In the genomic region with DNA sequence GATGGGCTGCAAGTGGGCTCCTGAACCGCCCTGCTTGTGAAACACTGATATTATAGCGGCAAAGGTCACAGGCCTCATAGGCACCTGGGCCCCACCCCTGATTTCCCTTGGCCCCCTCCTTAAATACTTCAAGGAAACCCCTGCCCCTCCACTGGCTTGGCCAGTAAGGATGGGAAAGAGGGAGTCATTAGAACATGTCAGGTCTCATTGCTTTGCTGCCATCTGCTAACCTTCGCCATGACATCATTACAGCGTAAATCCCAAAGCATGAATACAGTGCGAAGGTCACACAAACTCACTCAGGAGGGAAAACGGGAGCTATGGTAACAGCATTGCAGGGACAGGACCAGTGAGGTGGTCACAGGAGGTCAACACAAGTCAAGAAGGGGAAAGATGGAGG, we compare ENCODE assay signal across 20 mouse cellular contexts. TPM values are rescaled to one million over a fixed set of nuclear protein-coding genes. Genes with fewer than 3 reads are reported as not detected.
A peak's percentile ranks its signal among the peaks of the same experiment; 100 is the strongest.
DNase-seq lines count a peak whose midpoint lies in the region; ATAC-seq and TF ChIP-seq lines count a peak whose summit lies in the region.
"Had no signal": no experiment of that assay in that cellular context is flagged by ENCODE, and none has a peak within 500 bp of the region (broad histone marks: within the 10 kb centered on the region; RNA-seq: fewer than 3 reads in every experiment).

No protein-coding gene starts in this region.

- no peak overlapping the region for H3K27ac ChIP-seq in forebrain, embryonic 11.5 days (ENCODE audit: low read depth, low read length)
- H3K27ac ChIP-seq in forebrain, postnatal 0 days (ENCODE audit: low read depth, low read length), result no peak overlapping the region
- H3K27ac ChIP-seq in embryonic facial prominence, embryonic 14.5 days (replicated peaks; ENCODE audit: low read depth, low read length), result no peak overlapping the region
- no peak overlapping the region for H3K27ac ChIP-seq in hindbrain, embryonic 12.5 days
- H3K27ac ChIP-seq: embryonic facial prominence, embryonic 13.5 days; heart, embryonic 10.5 days; limb, embryonic 15.5 days had no signal

- no peak overlapping the region for H3K9ac ChIP-seq in forebrain, embryonic 11.5 days (ENCODE audit: low read length)
- H3K9ac ChIP-seq in forebrain, postnatal 0 days, result no peak overlapping the region
- H3K9ac ChIP-seq in embryonic facial prominence, embryonic 14.5 days (ENCODE audit: low read depth, low read length), result no peak overlapping the region
- H3K9ac ChIP-seq in hindbrain, embryonic 12.5 days, result no peak overlapping the region
- H3K9ac ChIP-seq: embryonic facial prominence, embryonic 13.5 days; limb, embryonic 15.5 days had no signal

- H3K4me3 ChIP-seq in forebrain, embryonic 11.5 days (ENCODE audit: low read depth, low read length), result no peak overlapping the region
- no peak overlapping the region for H3K4me3 ChIP-seq in forebrain, postnatal 0 days (ENCODE audit: low read depth, low read length)
- no peak overlapping the region for H3K4me3 ChIP-seq in embryonic facial prominence, embryonic 14.5 days (ENCODE audit: low read depth, low read length)
- H3K4me3 ChIP-seq in hindbrain, embryonic 12.5 days, result no peak overlapping the region
- H3K4me3 ChIP-seq: embryonic facial prominence, embryonic 13.5 days; heart, embryonic 10.5 days; limb, embryonic 15.5 days; myocyte had no signal

- no peak overlapping the region for H3K4me2 ChIP-seq in forebrain, embryonic 11.5 days (ENCODE audit: low read depth, low read length, severe bottlenecking)
- no peak overlapping the region for H3K4me2 ChIP-seq in forebrain, postnatal 0 days (ENCODE audit: low read depth)
- no peak overlapping the region for H3K4me2 ChIP-seq in embryonic facial prominence, embryonic 14.5 days (ENCODE audit: low read depth, low read length)
- H3K4me2 ChIP-seq in hindbrain, embryonic 12.5 days (replicated peaks), result no peak overlapping the region
- H3K4me2 ChIP-seq: embryonic facial prominence, embryonic 13.5 days; limb, embryonic 15.5 days had no signal

- peaks cover 95% of the 10 kb centered on the region for H3K27me3 ChIP-seq in forebrain, embryonic 11.5 days (ENCODE audit: control insufficient read depth, insufficient read depth, low read length)
- H3K27me3 ChIP-seq in forebrain, postnatal 0 days (ENCODE audit: insufficient read depth, low read length), result peaks cover 42% of the 10 kb centered on the region
- no peaks in the 10 kb centered on the region for H3K27me3 ChIP-seq in embryonic facial prominence, embryonic 14.5 days (replicated peaks; ENCODE audit: control insufficient read depth, insufficient read depth, low read length)
- H3K27me3 ChIP-seq in hindbrain, embryonic 12.5 days, result peaks cover 80% of the 10 kb centered on the region
- H3K27me3 ChIP-seq: embryonic facial prominence, embryonic 13.5 days; limb, embryonic 15.5 days had no signal

- WGBS in forebrain, embryonic 11.5 days, result 43% methylated on average over 6 of the region's 6 CpGs
- WGBS in forebrain, postnatal 0 days, result 26% methylated on average over 6 of the region's 6 CpGs
- 71% methylated on average over 6 of the region's 6 CpGs for WGBS in embryonic facial prominence, embryonic 14.5 days
- WGBS in hindbrain, embryonic 12.5 days, result 56% methylated on average over 6 of the region's 6 CpGs

- no peak for DNase-seq in forebrain, embryonic 11.5 days (ENCODE audit: low spot score)
- no peak for DNase-seq in forebrain, postnatal 0 days
- peak; percentile 39 for DNase-seq in embryo, embryonic 10.5 days (ENCODE audit: low spot score)
- no peak for DNase-seq in embryonic facial prominence, embryonic 14.5 days (ENCODE audit: low spot score)
- DNase-seq in right cerebral cortex, postnatal 25 days, result no peak
- DNase-seq in T-cell, adult 2 months (ENCODE audit: low spot score), result no peak
- no peak for DNase-seq in lung, postnatal 14 days
- DNase-seq: adrenal gland, postnatal 25 days; cerebellum, adult 11 months; kidney, adult 18-20 months; kidney, postnatal 14 days; right cerebral cortex, adult 18-20 months; thymus, postnatal 14 days had no signal

- peaks cover 4% of the 10 kb centered on the region for H3K4me1 ChIP-seq in forebrain, embryonic 11.5 days (replicated peaks; ENCODE audit: control insufficient read depth, insufficient read depth, low read length)
- no peaks in the 10 kb centered on the region for H3K4me1 ChIP-seq in forebrain, postnatal 0 days (ENCODE audit: insufficient read depth)
- no peaks in the 10 kb centered on the region; the same call in 1 of the 2 replicates for H3K4me1 ChIP-seq in embryonic facial prominence, embryonic 14.5 days (ENCODE audit: control insufficient read depth, insufficient read depth, low read length)
- peaks cover 12% of the 10 kb centered on the region for H3K4me1 ChIP-seq in hindbrain, embryonic 12.5 days
- H3K4me1 ChIP-seq: embryonic facial prominence, embryonic 13.5 days; limb, embryonic 15.5 days had no signal

- no peaks in the 10 kb centered on the region for H3K36me3 ChIP-seq in forebrain, embryonic 11.5 days (ENCODE audit: control insufficient read depth, insufficient read depth, low read length)
- H3K36me3 ChIP-seq in forebrain, postnatal 0 days (ENCODE audit: insufficient read depth), result peaks cover 2% of the 10 kb centered on the region
- 0 out of 2 replicates have a peak, but pooled peaks cover 5% of the 10 kb centered on the region for H3K36me3 ChIP-seq in embryonic facial prominence, embryonic 14.5 days (ENCODE audit: control insufficient read depth, insufficient read depth, low read length)
- no peaks in the 10 kb centered on the region for H3K36me3 ChIP-seq in hindbrain, embryonic 12.5 days

- no peak for TF ChIP-seq CTCF in forebrain, postnatal 0 days (IDR thresholded peaks at IDR 0.05; ENCODE audit: low read depth)

- peak; percentile 27; the same call in 1 of the 2 replicates for ATAC-seq in forebrain, embryonic 11.5 days (replicated peaks; ENCODE audit: low FRiP score)
- ATAC-seq in forebrain, postnatal 0 days, result no peak
- peak; percentile 32; the same call in 1 of the 2 replicates for ATAC-seq in embryonic facial prominence, embryonic 14.5 days (ENCODE audit: low read depth)
- peak; percentile 58; the same call in 1 of the 2 replicates for ATAC-seq in hindbrain, embryonic 12.5 days (ENCODE audit: low FRiP score)
- ATAC-seq: lung, postnatal 0 days had no signal

- no peaks in the 10 kb centered on the region for H3K9me3 ChIP-seq in forebrain, embryonic 11.5 days (ENCODE audit: control insufficient read depth, low read length)
- no peaks in the 10 kb centered on the region for H3K9me3 ChIP-seq in forebrain, postnatal 0 days (ENCODE audit: low read length)
- H3K9me3 ChIP-seq in embryonic facial prominence, embryonic 14.5 days (ENCODE audit: control insufficient read depth, low read length), result no peaks in the 10 kb centered on the region
- no peaks in the 10 kb centered on the region for H3K9me3 ChIP-seq in hindbrain, embryonic 12.5 days (replicated peaks)
- H3K9me3 ChIP-seq: embryonic facial prominence, embryonic 13.5 days; G1E; heart, embryonic 10.5 days; limb, embryonic 15.5 days had no signal

RNA-seq across cellular contexts. Expression of gene Gm17018, which starts 36.0 kb away (rescaled TPM):
- 49.7 and 53.9 TPM in 2 replicates for polyA plus RNA-seq in forebrain, embryonic 11.5 days (2014; fragmentation: Nextera tagmentation; extraction: Ambion mirVana)
- 20.7 and 26.4 TPM in 2 replicates for total RNA-seq in forebrain, postnatal 0 days (2014; rRNA removed)
- polyA plus RNA-seq in forebrain, postnatal 0 days (2015; fragmentation: Nextera tagmentation; extraction: Ambion mirVana), result 61.4 and 69.6 TPM in 2 replicates
- 40.9 and 44.8 TPM in 2 replicates for polyA plus RNA-seq in embryonic facial prominence, embryonic 14.5 days (2014; fragmentation: Nextera tagmentation; extraction: Ambion mirVana)
- polyA plus RNA-seq in hindbrain, embryonic 12.5 days (2016; fragmentation: Nextera tagmentation; extraction: Ambion mirVana), result 56.1 and 63.0 TPM in 2 replicates

RNA-seq across cellular contexts. Expression of gene Poll, which starts 36.1 kb away (rescaled TPM):
- polyA plus RNA-seq in forebrain, embryonic 11.5 days (2014; fragmentation: Nextera tagmentation; extraction: Ambion mirVana), result 22.6 and 24.0 TPM in 2 replicates
- total RNA-seq in forebrain, postnatal 0 days (2014; rRNA removed), result 10.9 and 11.8 TPM in 2 replicates
- 9.1 and 10.8 TPM in 2 replicates for polyA plus RNA-seq in forebrain, postnatal 0 days (2015; fragmentation: Nextera tagmentation; extraction: Ambion mirVana)
- 11.1 and 12.2 TPM in 2 replicates for polyA plus RNA-seq in embryonic facial prominence, embryonic 14.5 days (2014; fragmentation: Nextera tagmentation; extraction: Ambion mirVana)
- 14.9 and 16.5 TPM in 2 replicates for polyA plus RNA-seq in hindbrain, embryonic 12.5 days (2016; fragmentation: Nextera tagmentation; extraction: Ambion mirVana)
